Mouse (Mus musculus): ENCODE measurements around the gene Nyap2. TPM values are rescaled to one million over a fixed set of nuclear protein-coding genes. Genes with fewer than 3 reads are reported as not detected.

The Nyap2 gene
- polyA plus RNA-seq, 1 experiment from 2014 or later = 45.7 TPM

GRCm38 (mm10) chr1:81090400-81090799 lies 13.7 kb downstream of the Nyap2 start:
- H3K9me3 ChIP-seq (ENCODE audit: control insufficient read depth, low read length) = no peaks in the 10 kb centered on the region
- no peak for ATAC-seq (ENCODE audit: low read depth)
- WGBS = 95% methylated on average over 1 of the region's 1 CpGs

GRCm38 (mm10) chr1:81090979-81091378 lies 14.2 kb downstream of the Nyap2 start:
- H3K36me3 ChIP-seq (ENCODE audit: control insufficient read depth, insufficient read depth, low read length) = no peaks in the 10 kb centered on the region

More at GRCm38 (mm10) chr1:81090400-81090799, 13.7 kb downstream of the Nyap2 start:
- no peak overlapping the region for H3K4me3 ChIP-seq (ENCODE audit: low read depth, low read length)
- no peaks in the 10 kb centered on the region for H3K36me3 ChIP-seq (ENCODE audit: control insufficient read depth, insufficient read depth, low read length)
- no peak overlapping the region for H3K9ac ChIP-seq (replicated peaks; ENCODE audit: low read depth, low read length)
- no peaks in the 10 kb centered on the region for H3K4me1 ChIP-seq (ENCODE audit: control insufficient read depth, insufficient read depth, low read length)
- H3K4me2 ChIP-seq (ENCODE audit: low read depth, low read length) = no peak overlapping the region
- H3K27me3 ChIP-seq (ENCODE audit: control insufficient read depth, insufficient read depth, low read length) = no peaks in the 10 kb centered on the region
- no peak overlapping the region for H3K27ac ChIP-seq (ENCODE audit: low read depth, low read length)

GRCm38 (mm10) chr1:81092056-81092455 lies 15.3 kb downstream of the Nyap2 start:
- Histone ChIP-seq H3K36me3 (ENCODE audit: control insufficient read depth, insufficient read depth, low read length) (no peaks in the 10 kb centered on the region), H3K4me3 (ENCODE audit: low read depth, low read length) (no peak overlapping the region), H3K27me3 (ENCODE audit: control insufficient read depth, insufficient read depth, low read length) (no peaks in the 10 kb centered on the region), H3K4me2 (ENCODE audit: low read depth, low read length) (no peak overlapping the region), H3K27ac (ENCODE audit: low read depth, low read length) (no peak overlapping the region), H3K4me1 (ENCODE audit: control insufficient read depth, insufficient read depth, low read length) (no peaks in the 10 kb centered on the region), H3K9ac (replicated peaks; ENCODE audit: low read depth, low read length) (no peak overlapping the region), H3K9me3 (ENCODE audit: control insufficient read depth, low read length) (no peaks in the 10 kb centered on the region)
- ATAC-seq (ENCODE audit: low read depth) = no peak
- 52% methylated on average over 2 of the region's 2 CpGs for whole genome bisulfite sequencing

More at GRCm38 (mm10) chr1:81090979-81091378, 14.2 kb downstream of the Nyap2 start:
- ATAC-seq (ENCODE audit: low read depth) = no peak
- Histone ChIP-seq H3K4me1 (ENCODE audit: control insufficient read depth, insufficient read depth, low read length) (no peaks in the 10 kb centered on the region), H3K9me3 (ENCODE audit: control insufficient read depth, low read length) (no peaks in the 10 kb centered on the region), H3K27me3 (ENCODE audit: control insufficient read depth, insufficient read depth, low read length) (no peaks in the 10 kb centered on the region), H3K9ac (replicated peaks; ENCODE audit: low read depth, low read length) (no peak overlapping the region), H3K27ac (ENCODE audit: low read depth, low read length) (no peak overlapping the region), H3K4me3 (ENCODE audit: low read depth, low read length) (no peak overlapping the region), H3K4me2 (ENCODE audit: low read depth, low read length) (no peak overlapping the region)
- 74% methylated on average over 3 of the region's 3 CpGs for WGBS

- Histone ChIP-seq H3K27me3 (ENCODE audit: control insufficient read depth, insufficient read depth, low read length) (no peaks in the 10 kb centered on the region), H3K27ac (ENCODE audit: low read depth, low read length) (no peak overlapping the region), H3K4me2 (ENCODE audit: low read depth, low read length) (no peak overlapping the region), H3K36me3 (ENCODE audit: control insufficient read depth, insufficient read depth, low read length) (no peaks in the 10 kb centered on the region), H3K9me3 (ENCODE audit: control insufficient read depth, low read length) (no peaks in the 10 kb centered on the region), H3K4me1 (ENCODE audit: control insufficient read depth, insufficient read depth, low read length) (no peaks in the 10 kb centered on the region), H3K9ac (replicated peaks; ENCODE audit: low read depth, low read length) (no peak overlapping the region), H3K4me3 (ENCODE audit: low read depth, low read length) (no peak overlapping the region)
- no peak for ATAC-seq (ENCODE audit: low read depth)
- 87% methylated on average over 4 of the region's 4 CpGs for WGBS
Measured at GRCm38 (mm10) chr1:81092886-81093285, 16.1 kb downstream of the Nyap2 start.

GRCm38 (mm10) chr1:81098950-81099349 lies 22.2 kb downstream of the Nyap2 start:
- Histone ChIP-seq H3K36me3 (ENCODE audit: control insufficient read depth, insufficient read depth, low read length) (no peaks in the 10 kb centered on the region), H3K4me1 (ENCODE audit: control insufficient read depth, insufficient read depth, low read length) (no peaks in the 10 kb centered on the region), H3K9ac (replicated peaks; ENCODE audit: low read depth, low read length) (no peak overlapping the region), H3K9me3 (ENCODE audit: control insufficient read depth, low read length) (no peaks in the 10 kb centered on the region), H3K4me3 (ENCODE audit: low read depth, low read length) (no peak overlapping the region), H3K27ac (ENCODE audit: low read depth, low read length) (no peak overlapping the region), H3K27me3 (ENCODE audit: control insufficient read depth, insufficient read depth, low read length) (no peaks in the 10 kb centered on the region), H3K4me2 (ENCODE audit: low read depth, low read length) (no peak overlapping the region)
- WGBS = 20% methylated on average over 1 of the region's 1 CpGs
- ATAC-seq (ENCODE audit: low read depth) = no peak

GRCm38 (mm10) chr1:81101749-81102148 lies 25.0 kb downstream of the Nyap2 start:
- H3K4me2 ChIP-seq (ENCODE audit: low read depth, low read length) = no peak overlapping the region

GRCm38 (mm10) chr1:81119732-81120131 lies 43.0 kb downstream of the Nyap2 start:
- H3K36me3 ChIP-seq (ENCODE audit: control insufficient read depth, insufficient read depth, low read length) = no peaks in the 10 kb centered on the region
- no peaks in the 10 kb centered on the region for H3K4me1 ChIP-seq (ENCODE audit: control insufficient read depth, insufficient read depth, low read length)
- H3K9me3 ChIP-seq (ENCODE audit: control insufficient read depth, low read length) = no peaks in the 10 kb centered on the region
- no peak for ATAC-seq (ENCODE audit: low read depth)
- no peak overlapping the region for H3K27ac ChIP-seq (ENCODE audit: low read depth, low read length)
- H3K9ac ChIP-seq (replicated peaks; ENCODE audit: low read depth, low read length) = no peak overlapping the region
- no peaks in the 10 kb centered on the region for H3K27me3 ChIP-seq (ENCODE audit: control insufficient read depth, insufficient read depth, low read length)
- no peak overlapping the region for H3K4me3 ChIP-seq (ENCODE audit: low read depth, low read length)
- no peak overlapping the region for H3K4me2 ChIP-seq (ENCODE audit: low read depth, low read length)

More at GRCm38 (mm10) chr1:81101749-81102148, 25.0 kb downstream of the Nyap2 start:
- H3K36me3 ChIP-seq (ENCODE audit: control insufficient read depth, insufficient read depth, low read length) = no peaks in the 10 kb centered on the region
- H3K4me1 ChIP-seq (ENCODE audit: control insufficient read depth, insufficient read depth, low read length) = no peaks in the 10 kb centered on the region
- no peak overlapping the region for H3K27ac ChIP-seq (ENCODE audit: low read depth, low read length)
- no peaks in the 10 kb centered on the region for H3K27me3 ChIP-seq (ENCODE audit: control insufficient read depth, insufficient read depth, low read length)
- no peaks in the 10 kb centered on the region for H3K9me3 ChIP-seq (ENCODE audit: control insufficient read depth, low read length)
- WGBS = 49% methylated on average over 1 of the region's 1 CpGs
- ATAC-seq (ENCODE audit: low read depth) = no peak
- no peak overlapping the region for H3K4me3 ChIP-seq (ENCODE audit: low read depth, low read length)
- H3K9ac ChIP-seq (replicated peaks; ENCODE audit: low read depth, low read length) = no peak overlapping the region

GRCm38 (mm10) chr1:81132007-81132712 lies 55.4 kb downstream of the Nyap2 start:
- Histone ChIP-seq H3K9ac (replicated peaks; ENCODE audit: low read depth, low read length) (no peak overlapping the region), H3K27me3 (ENCODE audit: control insufficient read depth, insufficient read depth, low read length) (no peaks in the 10 kb centered on the region), H3K9me3 (ENCODE audit: control insufficient read depth, low read length) (no peaks in the 10 kb centered on the region), H3K4me1 (ENCODE audit: control insufficient read depth, insufficient read depth, low read length) (no peaks in the 10 kb centered on the region), H3K4me3 (ENCODE audit: low read depth, low read length) (no peak overlapping the region), H3K36me3 (ENCODE audit: control insufficient read depth, insufficient read depth, low read length) (no peaks in the 10 kb centered on the region), H3K4me2 (ENCODE audit: low read depth, low read length) (no peak overlapping the region), H3K27ac (ENCODE audit: low read depth, low read length) (no peak overlapping the region; the same call in 1 of the 2 replicates)
- WGBS = 54% methylated on average over 8 of the region's 8 CpGs
- ATAC-seq (ENCODE audit: low read depth) = peak; percentile 73; the same call in 1 of the 2 replicates

GRCm38 (mm10) chr1:81143855-81144254 lies 67.1 kb downstream of the Nyap2 start:
- no peak overlapping the region for H3K27ac ChIP-seq (ENCODE audit: low read depth, low read length)
- no peaks in the 10 kb centered on the region for H3K9me3 ChIP-seq (ENCODE audit: control insufficient read depth, low read length)
- H3K36me3 ChIP-seq (ENCODE audit: control insufficient read depth, insufficient read depth, low read length) = no peaks in the 10 kb centered on the region
- no peak overlapping the region for H3K9ac ChIP-seq (replicated peaks; ENCODE audit: low read depth, low read length)
- no peak for ATAC-seq (ENCODE audit: low read depth)
- H3K4me1 ChIP-seq (ENCODE audit: control insufficient read depth, insufficient read depth, low read length) = no peaks in the 10 kb centered on the region
- no peak overlapping the region for H3K4me3 ChIP-seq (ENCODE audit: low read depth, low read length)
- no peaks in the 10 kb centered on the region for H3K27me3 ChIP-seq (ENCODE audit: control insufficient read depth, insufficient read depth, low read length)
- no peak overlapping the region for H3K4me2 ChIP-seq (ENCODE audit: low read depth, low read length)
